Mouse (Mus musculus) hematopoietic multipotent progenitor cell, adult 10-12 weeks (in vitro differentiated cells): ENCODE measurements around the gene Afmid. TPM values are rescaled to one million over a fixed set of nuclear protein-coding genes. Genes with fewer than 3 reads are reported as not detected.

Source experiments
- polyA plus RNA-seq: library from polyadenylated mRNA; stranded (reverse); fragments of >175 nt; gene quantifications from 2 replicates; pipeline ENCODE4 v1.2.3, GENCODE M21; 2012; ENCODE audit warnings: low replicate concordance

Afmid gene
- polyA plus RNA-seq, result 7.9 and 25.2 TPM in 2 replicates

DNA sequence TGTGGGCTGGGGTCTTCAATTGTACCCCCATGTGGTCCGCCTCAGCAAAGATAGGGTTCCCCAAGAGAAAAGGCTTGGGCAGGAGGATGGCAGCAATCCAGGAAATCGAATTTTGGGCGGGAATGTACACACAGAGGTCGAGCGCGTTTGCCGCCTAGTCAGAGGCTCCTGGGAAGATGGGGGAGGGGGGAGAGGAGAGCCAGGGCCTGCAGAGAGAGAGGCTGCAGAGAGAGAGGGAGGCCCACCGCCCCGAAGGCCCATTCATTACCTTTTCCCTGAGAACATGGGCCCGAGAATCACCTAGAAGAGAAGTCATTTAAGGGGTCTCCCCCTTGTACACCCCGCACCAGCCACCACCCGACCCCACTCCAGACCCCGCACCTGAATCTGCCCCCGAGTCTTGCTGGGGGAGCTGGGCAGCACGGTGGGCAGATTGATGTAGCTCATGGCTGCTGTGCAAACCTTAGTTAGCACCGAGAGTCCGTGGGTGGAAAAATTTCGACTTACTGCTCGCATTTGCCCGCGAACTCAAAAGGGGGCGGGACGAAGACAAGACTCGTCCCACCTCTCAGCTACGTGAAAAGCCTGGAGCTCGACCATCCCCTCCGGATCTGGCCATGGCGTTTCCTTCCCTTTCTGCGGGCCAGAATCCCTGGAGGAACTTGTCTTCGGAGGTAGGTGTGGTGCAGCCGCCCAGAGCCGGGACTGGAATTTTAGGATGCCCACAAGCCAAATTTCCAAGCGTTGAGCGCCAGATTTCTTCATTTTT lies at the start of gene Afmid, which contains the start of gene Tk1:
Gene Afmid (plus strand): TSS at position 592 of the 769 bp plus-strand sequence.
Gene Tk1 (minus strand): TSS at position 760 of the 769 bp plus-strand sequence.

GRCm38 (mm10) chr11:117781993-117782704 lies 43.6 kb upstream of the Afmid start, which contains the start of the genes Tmc8 and Tmc6:
Tmc8 (plus strand) TSS chr11:117782076.
Tmc6 (minus strand) TSS chr11:117782198.

DNA sequence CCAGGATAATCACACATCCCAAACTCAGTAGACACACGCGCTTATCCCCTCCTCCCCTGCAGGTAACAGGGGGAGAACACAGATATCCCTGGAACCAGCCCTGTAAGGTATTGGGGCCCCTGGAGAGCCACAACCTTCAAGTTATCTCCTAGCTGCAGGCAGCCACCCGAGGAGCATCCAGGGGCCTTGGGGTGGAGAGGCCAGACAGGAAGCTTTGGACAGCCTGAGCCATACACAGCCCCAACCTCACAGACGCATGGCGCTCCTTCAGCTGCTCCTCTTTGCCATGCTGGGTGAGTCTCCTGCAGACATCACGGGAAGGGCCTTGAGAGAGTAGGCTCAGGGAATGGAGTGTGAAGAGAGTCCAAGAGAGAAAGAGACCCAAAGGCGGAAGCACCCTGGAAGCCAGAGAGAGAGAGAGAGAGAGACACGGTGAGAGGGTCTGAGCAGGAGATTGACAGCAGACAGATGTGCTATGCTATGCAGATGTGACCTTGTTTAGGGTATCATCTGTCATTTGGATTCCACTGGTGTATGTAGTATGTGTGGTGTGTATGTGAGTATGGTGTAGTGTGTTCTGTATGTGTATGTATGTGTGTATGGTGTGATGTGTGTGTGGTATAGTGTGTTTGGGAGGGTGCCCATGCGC lies 28.1 kb upstream of the Afmid start, which contains the start of gene 6030468B19Rik:
Gene 6030468B19Rik (plus strand): TSS at position 150 of the 649 bp plus-strand sequence.

DNA sequence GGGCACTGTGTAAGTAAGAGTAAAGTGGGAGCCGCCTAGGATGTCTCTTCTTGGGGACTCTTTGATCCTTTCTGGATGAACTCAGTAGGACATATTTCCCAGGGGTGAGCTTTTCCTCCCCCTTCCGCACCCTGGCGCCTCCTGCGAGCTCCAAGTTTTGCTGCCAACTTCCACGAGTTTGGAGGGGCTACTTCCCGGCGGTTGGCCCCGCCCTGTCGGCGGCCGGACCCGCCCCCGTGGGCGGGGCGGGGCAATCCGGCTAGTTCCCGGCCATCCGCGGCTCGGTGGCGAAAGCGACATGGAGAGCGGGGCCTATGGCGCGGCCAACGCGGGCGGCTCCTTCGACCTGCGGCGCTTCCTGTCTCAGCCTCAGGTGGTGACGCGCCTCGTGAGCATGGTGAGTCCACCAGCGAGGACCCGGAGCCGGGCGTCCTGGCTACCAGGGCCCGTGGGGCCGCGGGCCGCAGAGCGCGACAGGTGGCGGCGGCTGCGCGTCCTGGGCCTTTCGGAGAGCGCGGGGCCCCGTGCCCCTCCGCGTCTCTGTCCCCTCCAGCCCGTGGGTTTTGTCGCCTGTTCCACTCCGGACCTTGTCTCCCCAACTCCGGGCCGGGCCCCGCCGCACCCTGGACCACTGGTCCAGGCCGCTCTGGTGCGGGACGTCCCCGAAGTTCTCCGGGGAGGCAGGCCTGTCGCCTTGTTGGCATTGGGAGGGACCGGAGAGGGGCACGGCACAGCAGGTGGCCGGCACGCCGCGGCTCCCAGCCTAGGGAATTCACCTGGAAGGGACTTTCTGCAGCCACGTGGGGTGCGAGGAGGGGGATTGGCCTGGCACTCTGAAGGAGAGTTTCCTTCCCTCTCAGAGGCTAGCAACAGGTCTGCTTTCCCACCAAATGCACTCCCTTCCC lies 16.1 kb upstream of the Afmid start, which contains the start of the genes Gm20708 and Syngr2:
Gene Gm20708 (plus strand): TSS at position 262 of the 905 bp plus-strand sequence.
Gene Syngr2 (plus strand): TSS at position 262 of the 905 bp plus-strand sequence.

GRCm38 (mm10) chr11:117848985-117849671 lies 23.4 kb downstream of the Afmid start, which contains the start of gene Birc5:
Birc5 (plus strand) TSS chr11:117849251.

DNA sequence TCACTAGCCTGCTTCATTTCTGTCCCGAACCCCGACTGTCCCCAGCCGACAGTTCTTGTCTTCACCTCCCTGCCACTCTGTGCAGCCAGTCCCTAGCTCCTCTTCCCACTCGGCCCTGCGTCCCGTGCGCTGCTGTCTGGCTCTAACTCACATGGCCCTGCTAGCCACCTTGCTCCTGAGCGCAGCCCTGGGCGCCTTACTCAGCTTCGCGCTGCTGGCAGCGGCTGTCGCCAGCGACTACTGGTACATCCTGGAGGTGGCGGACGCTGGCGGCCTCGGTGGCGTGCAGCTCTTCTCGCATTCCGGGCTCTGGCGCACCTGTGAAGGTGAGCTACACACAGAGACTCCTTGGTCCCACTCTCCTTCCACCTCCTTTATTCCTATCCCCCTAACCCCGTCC lies 34.9 kb downstream of the Afmid start, which contains the start of gene Tmem235:
Gene Tmem235 (plus strand): TSS at position 152 of the 400 bp plus-strand sequence.

GRCm38 (mm10) chr11:117872861-117873608 lies 47.3 kb downstream of the Afmid start, which contains the start of gene Tha1:
Tha1 (minus strand) TSS chr11:117873481.

Other genes starting within 250 kb of the Afmid start
- 38.5 and 87.8 TPM in 2 replicates for gene Tnrc6c, start 171.6 kb upstream of the Afmid start, polyA plus RNA-seq
- 217 and 218 TPM in 2 replicates for gene Tmc8, start 43.8 kb upstream of the Afmid start, polyA plus RNA-seq
- 156 and 334 TPM in 2 replicates for gene Tmc6, start 43.7 kb upstream of the Afmid start, polyA plus RNA-seq
- gene 6030468B19Rik, start 28.3 kb upstream of the Afmid start, polyA plus RNA-seq, result 9.5 and 15.5 TPM in 2 replicates
- 1.6 and 3.5 TPM in 2 replicates for gene Gm20708, start 16.3 kb upstream of the Afmid start, polyA plus RNA-seq
- 179 and 321 TPM in 2 replicates for gene Syngr2, start 16.3 kb upstream of the Afmid start, polyA plus RNA-seq
- gene Tk1, start 168 bp downstream of the Afmid start, polyA plus RNA-seq, result 13.4 and 50.4 TPM in 2 replicates
- 2.8 and 42.0 TPM in 2 replicates for gene Birc5, start 23.3 kb downstream of the Afmid start, polyA plus RNA-seq
- not detected in 2 replicates for gene Tmem235, start 34.8 kb downstream of the Afmid start, polyA plus RNA-seq
- 6.1 and 12.9 TPM in 2 replicates for gene Tha1, start 47.6 kb downstream of the Afmid start, polyA plus RNA-seq
- gene Socs3, start 144.1 kb downstream of the Afmid start, polyA plus RNA-seq, result 51.9 and 122 TPM in 2 replicates
- 30.4 and 63.1 TPM in 2 replicates for gene Pgs1, start 160.4 kb downstream of the Afmid start, polyA plus RNA-seq